ENCODE assay signal across 8 mouse cellular contexts in genomic region chr7:15954978-15955443, GRCm38 (mm10). TPM values are rescaled to one million over a fixed set of nuclear protein-coding genes. Genes with fewer than 3 reads are reported as not detected.
DNase-seq lines count a peak whose midpoint lies in the region; ATAC-seq lines count a peak whose summit lies in the region.

No protein-coding gene starts in this region.

- peak; percentile 47 to 66 for DNase-seq in adrenal gland, adult (ENCODE audit: inconsistent age in 2 of 2, low spot score in 1 of 2)
- DNase-seq in adrenal gland, adult 8-10 months = no peak
- no peak for DNase-seq in hindbrain, embryonic 14.5 days (ENCODE audit: low spot score)
- DNase-seq in liver, embryonic 11.5 days (ENCODE audit: low spot score) = peak; percentile 67
- DNase-seq in urinary bladder, adult 18-20 months (ENCODE audit: low spot score in 2 of 2) = no peak
- DNase-seq in T-cell, adult 2 months (ENCODE audit: low spot score) = no peak

- no peak overlapping the region for H3K4me3 ChIP-seq in forebrain, embryonic 15.5 days
- H3K4me3 ChIP-seq in hindbrain, embryonic 14.5 days (replicated peaks; ENCODE audit: low read length) = peak overlapping the region; percentile 14; the same call in 1 of the 2 replicates
- peak overlapping the region; percentile 45 for H3K4me3 ChIP-seq in liver, embryonic 11.5 days (ENCODE audit: low read depth, low read length)
- peak overlapping the region; percentile 17 for H3K4me3 ChIP-seq in midbrain, embryonic 16.5 days (ENCODE audit: low read depth, low read length)

- 0 out of 2 replicates have a peak, but pooled peaks have one; percentile 19 for ATAC-seq in forebrain, embryonic 15.5 days (replicated peaks)
- ATAC-seq in hindbrain, embryonic 14.5 days (ENCODE audit: low FRiP score) = no peak
- ATAC-seq in liver, embryonic 11.5 days (replicated peaks; ENCODE audit: low FRiP score) = peak; percentile 58
- no peak; the same call in 1 of the 2 replicates for ATAC-seq in midbrain, embryonic 16.5 days

- H3K36me3 ChIP-seq in forebrain, embryonic 15.5 days = no peaks in the 10 kb centered on the region
- no peaks in the 10 kb centered on the region for H3K36me3 ChIP-seq in hindbrain, embryonic 14.5 days (replicated peaks; ENCODE audit: control insufficient read depth, insufficient read depth)
- no peaks in the 10 kb centered on the region for H3K36me3 ChIP-seq in liver, embryonic 11.5 days (ENCODE audit: control insufficient read depth, insufficient read depth, low read length)
- H3K36me3 ChIP-seq in midbrain, embryonic 16.5 days (ENCODE audit: control insufficient read depth, insufficient read depth, low read length) = no peaks in the 10 kb centered on the region

- WGBS in forebrain, embryonic 15.5 days = 8% methylated on average over 21 of the region's 21 CpGs
- WGBS in hindbrain, embryonic 14.5 days = 7% methylated on average over 21 of the region's 21 CpGs
- WGBS in liver, embryonic 11.5 days = 2% methylated on average over 20 of the region's 21 CpGs
- 8% methylated on average over 18 of the region's 21 CpGs for WGBS in midbrain, embryonic 16.5 days

- no peaks in the 10 kb centered on the region for H3K9me3 ChIP-seq in forebrain, embryonic 15.5 days
- H3K9me3 ChIP-seq in hindbrain, embryonic 14.5 days (ENCODE audit: control insufficient read depth, low read length) = no peaks in the 10 kb centered on the region
- no peaks in the 10 kb centered on the region for H3K9me3 ChIP-seq in liver, embryonic 11.5 days (ENCODE audit: control insufficient read depth, low read length)
- H3K9me3 ChIP-seq in midbrain, embryonic 16.5 days (replicated peaks; ENCODE audit: control insufficient read depth, low read length, poor library complexity, severe bottlenecking) = no peaks in the 10 kb centered on the region

- no peak overlapping the region for H3K9ac ChIP-seq in forebrain, embryonic 15.5 days (replicated peaks)
- peak overlapping the region; percentile 40; the same call in 1 of the 2 replicates for H3K9ac ChIP-seq in hindbrain, embryonic 14.5 days
- peak overlapping the region; percentile 49 for H3K9ac ChIP-seq in liver, embryonic 11.5 days (ENCODE audit: low read depth, low read length)
- no peak overlapping the region for H3K9ac ChIP-seq in midbrain, embryonic 16.5 days (ENCODE audit: low read depth, low read length)

- H3K4me1 ChIP-seq in forebrain, embryonic 15.5 days = no peaks in the 10 kb centered on the region
- no peaks in the 10 kb centered on the region for H3K4me1 ChIP-seq in hindbrain, embryonic 14.5 days (replicated peaks; ENCODE audit: control insufficient read depth, insufficient read depth, low read length)
- H3K4me1 ChIP-seq in liver, embryonic 11.5 days (replicated peaks; ENCODE audit: control insufficient read depth, insufficient read depth, low read length) = peaks cover 36% of the 10 kb centered on the region
- no peaks in the 10 kb centered on the region for H3K4me1 ChIP-seq in midbrain, embryonic 16.5 days (ENCODE audit: control insufficient read depth, insufficient read depth, low read length)

- H3K27me3 ChIP-seq in forebrain, embryonic 15.5 days = no peaks in the 10 kb centered on the region
- no peaks in the 10 kb centered on the region for H3K27me3 ChIP-seq in hindbrain, embryonic 14.5 days (ENCODE audit: control insufficient read depth, insufficient read depth, low read length)
- H3K27me3 ChIP-seq in liver, embryonic 11.5 days (replicated peaks; ENCODE audit: control insufficient read depth, insufficient read depth, low read length) = peaks cover 8% of the 10 kb centered on the region
- H3K27me3 ChIP-seq in midbrain, embryonic 16.5 days (ENCODE audit: control insufficient read depth, insufficient read depth, low read depth, low read length) = no peaks in the 10 kb centered on the region

- no peak overlapping the region; the same call in 1 of the 2 replicates for H3K4me2 ChIP-seq in forebrain, embryonic 15.5 days (replicated peaks)
- peak overlapping the region; percentile 40 for H3K4me2 ChIP-seq in hindbrain, embryonic 14.5 days (replicated peaks)
- H3K4me2 ChIP-seq in liver, embryonic 11.5 days = peak overlapping the region; percentile 76
- H3K4me2 ChIP-seq in midbrain, embryonic 16.5 days (ENCODE audit: low read length) = peak overlapping the region; percentile 39

- no peak overlapping the region for H3K27ac ChIP-seq in forebrain, embryonic 15.5 days (replicated peaks)
- no peak overlapping the region for H3K27ac ChIP-seq in hindbrain, embryonic 14.5 days
- no peak overlapping the region; the same call in 1 of the 2 replicates for H3K27ac ChIP-seq in liver, embryonic 11.5 days (ENCODE audit: low read depth, low read length)
- H3K27ac ChIP-seq in midbrain, embryonic 16.5 days (ENCODE audit: low read length) = no peak overlapping the region

RNA-seq across cellular contexts. Expression of gene Nop53, which starts 9.1 kb away (rescaled TPM):
- total RNA-seq in adrenal gland, adult 8-10 months (2022) = 100 to 1,000 TPM; 175 to 199 (median 191) TPM
- polyA plus RNA-seq in forebrain, embryonic 15.5 days (2015; fragmentation: Nextera tagmentation; extraction: Ambion mirVana) = 144 and 150 TPM in 2 replicates
- polyA plus RNA-seq in hindbrain, embryonic 14.5 days (2014; fragmentation: Nextera tagmentation; extraction: Ambion mirVana) = 113 and 114 TPM in 2 replicates
- polyA plus RNA-seq in liver, embryonic 11.5 days (2014; fragmentation: Nextera tagmentation; extraction: Ambion mirVana) = 217 and 219 TPM in 2 replicates
- polyA plus RNA-seq in midbrain, embryonic 16.5 days (2015; fragmentation: Nextera tagmentation; extraction: Ambion mirVana) = 108 and 110 TPM in 2 replicates

RNA-seq across cellular contexts. Expression of gene Ehd2, which starts 12.4 kb away (rescaled TPM):
- total RNA-seq in adrenal gland, adult 8-10 months (2022) = 10 to 100 TPM; 23.3 to 100.0 (median 41.1) TPM
- 3.7 and 5.0 TPM in 2 replicates for polyA plus RNA-seq in forebrain, embryonic 15.5 days (2015; fragmentation: Nextera tagmentation; extraction: Ambion mirVana)
- 5.6 and 6.6 TPM in 2 replicates for polyA plus RNA-seq in hindbrain, embryonic 14.5 days (2014; fragmentation: Nextera tagmentation; extraction: Ambion mirVana)
- 7.5 and 10.8 TPM in 2 replicates for polyA plus RNA-seq in liver, embryonic 11.5 days (2014; fragmentation: Nextera tagmentation; extraction: Ambion mirVana)
- 4.6 and 4.9 TPM in 2 replicates for polyA plus RNA-seq in midbrain, embryonic 16.5 days (2015; fragmentation: Nextera tagmentation; extraction: Ambion mirVana)

RNA-seq across cellular contexts. Expression of gene Selenow, which starts 32.8 kb away (rescaled TPM):
- 100 to 1,000 TPM; 169 to 222 (median 210) TPM for total RNA-seq in adrenal gland, adult 8-10 months (2022)
- polyA plus RNA-seq in forebrain, embryonic 15.5 days (2015; fragmentation: Nextera tagmentation; extraction: Ambion mirVana) = 1,503 and 1,574 TPM in 2 replicates
- polyA plus RNA-seq in hindbrain, embryonic 14.5 days (2014; fragmentation: Nextera tagmentation; extraction: Ambion mirVana) = 1,554 and 1,615 TPM in 2 replicates
- polyA plus RNA-seq in liver, embryonic 11.5 days (2014; fragmentation: Nextera tagmentation; extraction: Ambion mirVana) = 557 and 609 TPM in 2 replicates
- 1,578 and 1,695 TPM in 2 replicates for polyA plus RNA-seq in midbrain, embryonic 16.5 days (2015; fragmentation: Nextera tagmentation; extraction: Ambion mirVana)

Comparison
In these comparisons a context has a peak if more than half of its experiments do, and no peak if none do; other contexts are left out.
1. DNase-seq: peak in adrenal gland, adult (2 of 2) and liver, embryonic 11.5 days (single experiment); none in adrenal gland, adult 8-10 months (single experiment), hindbrain, embryonic 14.5 days (single experiment), urinary bladder, adult 18-20 months (0 of 2) and T-cell, adult 2 months (single experiment).
2. ATAC-seq: peak in forebrain, embryonic 15.5 days (single experiment) and liver, embryonic 11.5 days (single experiment); none in hindbrain, embryonic 14.5 days (single experiment) and midbrain, embryonic 16.5 days (single experiment).
3. H3K9ac ChIP-seq: peak in hindbrain, embryonic 14.5 days (single experiment) and liver, embryonic 11.5 days (single experiment); none in forebrain, embryonic 15.5 days (single experiment) and midbrain, embryonic 16.5 days (single experiment).